Mouse (Mus musculus) neutrophil, adult 59 days (primary cell): Measurements from ENCODE around the gene Slfn1. TPM values are rescaled to one million over a fixed set of nuclear protein-coding genes. Genes with fewer than 3 reads are reported as not detected.

Experiments
- total RNA-seq, 2 experiments: library from RNA; stranded (reverse); gene quantifications; 1 replicate in 1 of 2; 2 replicates in 1 of 2; pipeline ENCODE4 v1.2.4; 2023

The Slfn1 gene
- total RNA-seq: 100 to 1,000 TPM; 117 to 118 TPM

DNA sequence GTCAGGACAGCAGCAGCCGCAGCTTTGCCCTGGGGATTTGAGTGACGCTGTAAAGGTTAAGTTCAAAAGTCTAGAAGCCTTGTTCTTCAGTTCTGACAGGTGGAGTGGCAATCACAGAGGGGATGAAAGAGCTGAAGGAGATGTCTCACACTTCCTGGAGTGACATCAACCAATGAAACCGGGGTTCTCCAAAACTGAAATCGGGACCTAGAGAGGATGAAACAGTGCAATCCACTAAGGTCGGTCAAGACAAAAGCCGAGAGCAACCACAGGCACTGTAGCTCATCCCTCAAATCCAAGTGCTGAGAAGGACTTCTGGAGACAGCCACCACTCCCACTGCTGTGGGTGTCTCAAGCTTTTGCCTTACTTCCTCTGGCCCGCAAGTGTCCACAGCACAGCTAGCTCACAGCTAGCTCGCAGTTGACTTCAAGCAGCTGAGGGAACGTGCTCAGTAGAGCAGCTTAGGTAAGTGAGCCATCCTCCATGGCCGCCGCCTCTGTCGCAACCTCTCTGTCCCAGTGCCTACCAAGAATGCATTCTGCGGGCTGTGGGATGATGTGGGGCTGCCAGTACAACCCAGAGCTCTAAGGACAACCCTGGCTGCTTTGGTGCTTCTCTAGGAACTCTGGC, at the start of gene Slfn1:
TSS of gene Slfn1 (plus strand) at position 253 of the 631 bp plus-strand sequence.

Other genes starting within 250 kb of the Slfn1 start
- 10 to 100 TPM; 59.8 to 67.6 TPM for gene Rffl, start 245.6 kb upstream of the Slfn1 start, total RNA-seq
- gene Rad51d, start 226.2 kb upstream of the Slfn1 start, total RNA-seq: 10 to 100 TPM; 14.0 to 16.1 TPM
- not detected for gene Fndc8, start 224.7 kb upstream of the Slfn1 start, total RNA-seq
- gene Nle1, start 208.4 kb upstream of the Slfn1 start, total RNA-seq: 10 to 100 TPM in 1 of 2 experiments, 1 to 10 TPM in 1; 8.2 to 10.9 TPM
- under 1 TPM in 1 of 2 experiments, not detected in 1; 0.13 TPM for gene Unc45b, start 206.3 kb upstream of the Slfn1 start, total RNA-seq
- 10 to 100 TPM; 27.1 to 27.9 TPM for gene Slfn5, start 165.5 kb upstream of the Slfn1 start, total RNA-seq
- gene Slfn9, start 125.0 kb upstream of the Slfn1 start, total RNA-seq: 10 to 100 TPM; 10.2 to 12.7 TPM
- 10 to 100 TPM; 11.7 to 12.2 TPM for gene Slfn8, start 96.0 kb upstream of the Slfn1 start, total RNA-seq
- 100 to 1,000 TPM; 344 to 353 TPM for gene Slfn2, start 51.7 kb upstream of the Slfn1 start, total RNA-seq
- 100 to 1,000 TPM; 335 to 391 TPM for gene Slfn4, start 58.3 kb downstream of the Slfn1 start, total RNA-seq
- 10 to 100 TPM; 43.7 to 48.5 TPM for gene Slfn3, start 74.5 kb downstream of the Slfn1 start, total RNA-seq
- gene Slfn14, start 169.9 kb downstream of the Slfn1 start, total RNA-seq: under 1 TPM; 0.49 to 0.51 TPM
- gene Ap2b1, start 182.2 kb downstream of the Slfn1 start, total RNA-seq: 10 to 100 TPM; 75.2 to 89.5 TPM
- 1 to 10 TPM; 5.9 to 7.1 TPM for gene Pex12, start 185.7 kb downstream of the Slfn1 start, total RNA-seq